Mouse (Mus musculus) midbrain, embryonic 10.5 days (tissue): ENCODE data around the gene Gm17490. TPM values are rescaled to one million over a fixed set of nuclear protein-coding genes. Genes with fewer than 3 reads are reported as not detected.
"Not testable (repeated sequence)": the region's sequence is repeated elsewhere in the genome, so short reads cannot be mapped to it uniquely, and the experiment has no call there.

Experiments
- DNase-seq: peaks from one replicate; pipeline ENCODE4 v3.0.0-alpha.2; 2017; ENCODE audit warnings: low spot score
- H3K27ac ChIP-seq: fragments of 300-500 bp; sonication (generic); replicated peaks from 2 replicates; pipeline ENCODE4 v1.5.1; 2016; ENCODE audit warnings: mild to moderate bottlenecking
- H3K27me3 ChIP-seq: fragments of 300-500 bp; sonication (generic); 2 replicates; pipeline ENCODE4 v1.6.1; 2016; ENCODE audit warnings: low read depth, mild to moderate bottlenecking; ENCODE audit not compliant: poor library complexity, severe bottlenecking
- H3K36me3 ChIP-seq: fragments of 300-500 bp; sonication (generic); 2 replicates; pipeline ENCODE4 v1.6.1; 2016; ENCODE audit warnings: mild to moderate bottlenecking, moderate library complexity
- H3K4me1 ChIP-seq: fragments of 300-500 bp; sonication (generic); 2 replicates; pipeline ENCODE4 v1.6.1; 2016
- H3K4me3 ChIP-seq: fragments of 300-500 bp; sonication (generic); 2 replicates; pipeline ENCODE4 v1.5.1; 2016; ENCODE audit warnings: mild to moderate bottlenecking, moderate library complexity
- H3K9me3 ChIP-seq: fragments of 300-500 bp; sonication (generic); replicated peaks from 2 replicates; pipeline ENCODE4 v1.6.1; 2016; ENCODE audit warnings: mild to moderate bottlenecking
- WGBS: fragments of 180-500 bp; shearing (Covaris S2); methylation state at CpG from one replicate; pipeline ENCODE4 v1.1.7; 2016; 5-methylcytosine and 5-hydroxymethylcytosine counted together
- polyA plus RNA-seq: library from polyadenylated mRNA; unstranded; fragments of >200 nt; fragmentation: Nextera tagmentation; extraction: Ambion mirVana; gene quantifications from 2 replicates; pipeline ENCODE4 v1.2.1, GENCODE M21; 2016

Gene Gm17490
- polyA plus RNA-seq, 1 experiment from 2014 or later = not detected

DNA sequence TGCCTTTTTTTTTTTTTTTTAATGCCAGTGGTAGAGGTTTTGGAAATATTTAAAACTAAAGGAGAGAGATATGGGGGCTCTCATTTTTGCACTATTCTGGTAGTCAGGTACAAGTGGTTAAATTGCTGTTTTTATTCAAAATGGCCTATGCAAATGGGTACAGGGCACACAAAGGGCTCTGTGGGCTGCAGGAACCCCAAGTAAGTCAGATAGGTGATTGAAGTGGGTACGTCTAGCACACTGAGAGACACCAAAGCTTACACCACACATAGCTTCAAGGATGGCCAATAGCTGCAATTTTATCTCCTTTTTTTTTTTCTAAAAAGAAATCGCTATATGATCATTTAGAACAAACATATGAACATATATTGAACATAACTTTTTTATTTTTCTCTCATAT, 6.5 kb downstream of the Gm17490 start:
- DNase-seq = no peak
- Histone ChIP-seq H3K9me3 (0 out of 2 replicates have a peak, but pooled peaks cover 4% of the 10 kb centered on the region), H3K27me3 (no peaks in the 10 kb centered on the region), H3K36me3 (no peaks in the 10 kb centered on the region), H3K4me1 (no peaks in the 10 kb centered on the region), H3K27ac (no peak overlapping the region), H3K4me3 (no peak overlapping the region)
- WGBS = 79% methylated on average over 2 of the region's 2 CpGs

DNA sequence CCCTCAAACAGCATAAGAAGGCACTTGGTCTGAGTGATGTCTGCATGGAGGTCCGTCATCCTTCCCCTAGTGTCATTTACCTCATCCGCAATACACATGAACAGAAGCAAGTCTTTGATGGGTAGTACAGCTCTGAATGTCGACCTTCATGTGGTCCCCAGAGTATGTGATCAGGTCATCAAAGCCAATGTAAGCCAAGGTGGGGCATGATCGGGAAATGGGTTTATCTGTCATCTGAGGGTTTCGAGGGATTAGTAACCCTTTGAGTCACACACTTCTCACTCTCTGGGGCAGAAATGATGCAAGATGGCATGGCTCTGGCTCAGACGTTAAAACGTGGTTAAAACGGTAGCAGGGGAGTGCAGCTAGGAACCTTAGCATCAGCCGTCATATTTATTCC, 9.2 kb downstream of the Gm17490 start:
- DNase-seq = no peak
- H3K4me3 ChIP-seq = no peak overlapping the region
- no peaks in the 10 kb centered on the region for H3K27me3 ChIP-seq
- H3K27ac ChIP-seq = no peak overlapping the region
- H3K9me3 ChIP-seq = 0 out of 2 replicates have a peak, but pooled peaks cover 4% of the 10 kb centered on the region
- no peaks in the 10 kb centered on the region for H3K36me3 ChIP-seq
- WGBS = 92% methylated on average over 9 of the region's 9 CpGs
- H3K4me1 ChIP-seq = no peaks in the 10 kb centered on the region

DNA sequence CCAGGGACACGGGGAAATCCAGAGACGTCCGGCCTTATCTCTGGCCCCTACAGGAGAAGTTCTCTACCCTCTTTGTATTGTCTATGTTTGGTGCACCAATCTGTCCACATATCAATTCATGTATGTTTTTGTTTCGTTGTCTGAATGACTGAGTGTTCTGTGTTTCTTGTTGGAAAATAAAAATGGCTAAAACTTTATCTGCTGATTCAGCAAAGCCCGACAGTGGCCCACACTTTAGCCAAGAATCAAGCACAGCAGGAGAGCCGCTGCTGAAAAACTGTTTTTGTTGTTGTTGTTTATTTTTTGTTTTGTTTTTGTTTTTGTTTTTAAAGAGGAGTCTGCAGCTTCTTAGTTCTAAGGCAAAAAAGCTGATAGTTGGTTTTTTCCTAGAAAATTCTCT, 13.1 kb downstream of the Gm17490 start:
- not testable (repeated sequence) for H3K27ac ChIP-seq, H3K9me3 ChIP-seq, H3K27me3 ChIP-seq, H3K4me1 ChIP-seq, DNase-seq, H3K4me3 ChIP-seq, H3K36me3 ChIP-seq
- WGBS = 90% methylated on average over 6 of the region's 6 CpGs

DNA sequence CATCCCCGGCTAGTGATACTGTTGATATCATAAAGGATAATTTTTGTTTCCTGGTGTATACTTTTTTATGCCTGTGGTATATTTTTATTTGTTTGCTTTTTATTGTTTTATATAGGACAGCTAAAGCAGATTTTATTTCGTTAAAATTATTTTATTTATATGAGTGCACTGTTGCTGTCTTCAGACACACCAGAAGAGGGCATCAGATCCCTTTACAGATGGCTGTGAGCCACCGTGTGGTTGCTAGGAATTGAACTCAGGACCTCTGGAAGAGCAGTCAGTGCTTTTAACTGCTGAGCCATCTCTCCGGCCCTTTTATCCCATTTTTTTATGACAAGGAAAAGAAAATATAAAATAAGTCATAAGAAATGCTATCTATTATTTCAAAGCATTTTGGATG, 19.3 kb downstream of the Gm17490 start:
- not testable (repeated sequence) for DNase-seq, H3K36me3 ChIP-seq, H3K27ac ChIP-seq, H3K4me3 ChIP-seq, H3K4me1 ChIP-seq, H3K27me3 ChIP-seq, H3K9me3 ChIP-seq
- WGBS = 83% methylated on average over 4 of the region's 4 CpGs

DNA sequence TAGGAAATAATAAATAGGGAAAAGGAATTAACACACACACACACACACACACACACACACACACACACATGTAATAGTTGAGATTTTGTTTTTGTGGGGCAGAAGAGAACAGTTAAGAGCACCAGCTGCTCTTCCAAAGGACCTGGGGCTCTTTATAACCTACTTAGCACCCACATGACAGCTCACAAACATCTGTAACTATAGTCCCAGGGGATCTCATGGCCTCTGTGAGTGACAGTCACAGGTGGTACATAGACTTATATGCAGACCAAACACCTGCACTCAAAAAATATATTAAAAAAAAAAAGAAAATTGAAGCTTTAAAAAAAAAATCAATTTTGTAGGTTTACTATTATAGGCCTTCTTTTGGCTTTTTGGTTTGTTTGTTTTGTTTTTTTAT, 21.2 kb downstream of the Gm17490 start:
- H3K4me1 ChIP-seq = peaks cover 13% of the 10 kb centered on the region
- H3K27ac ChIP-seq = no peak overlapping the region
- no peaks in the 10 kb centered on the region for H3K9me3 ChIP-seq
- no peak overlapping the region for H3K4me3 ChIP-seq
- no peak for DNase-seq
- peaks cover 14% of the 10 kb centered on the region for H3K36me3 ChIP-seq
- H3K27me3 ChIP-seq = no peaks in the 10 kb centered on the region

DNA sequence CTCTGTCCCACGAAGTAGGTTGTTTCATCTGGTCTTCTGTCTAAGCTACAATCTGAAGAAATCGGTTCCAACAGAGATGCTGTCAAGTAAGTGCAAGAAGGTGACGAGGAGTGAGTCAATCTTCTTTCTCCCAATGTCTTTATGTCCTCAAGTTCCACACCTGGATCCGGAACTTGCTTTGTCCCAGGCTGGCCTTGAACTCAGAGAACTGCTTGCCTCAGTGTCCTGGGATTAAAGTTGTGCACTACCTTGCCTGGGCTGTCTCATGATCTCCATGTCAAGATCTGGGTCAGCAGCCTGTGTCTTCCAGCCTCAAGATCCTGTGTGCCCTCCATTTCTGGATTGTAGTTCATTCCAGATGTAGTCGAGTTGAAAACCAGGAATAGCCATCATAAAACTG, 22.0 kb downstream of the Gm17490 start, which contains the start of gene Rbm17:
Gene Rbm17, minus strand, starts transcription at position 101 of the 400 bp plus-strand sequence.
- 90% methylated on average over 5 of the region's 5 CpGs for WGBS
- Histone ChIP-seq H3K27me3 (no peaks in the 10 kb centered on the region), H3K9me3 (no peaks in the 10 kb centered on the region), H3K4me3 (peak within 1 kb of the TSS; percentile 96), H3K4me1 (peaks cover 13% of the 10 kb centered on the region), H3K36me3 (peaks cover 23% of the 10 kb centered on the region), H3K27ac (peak within 1 kb of the TSS; percentile 97)
- no peak for DNase-seq

DNA sequence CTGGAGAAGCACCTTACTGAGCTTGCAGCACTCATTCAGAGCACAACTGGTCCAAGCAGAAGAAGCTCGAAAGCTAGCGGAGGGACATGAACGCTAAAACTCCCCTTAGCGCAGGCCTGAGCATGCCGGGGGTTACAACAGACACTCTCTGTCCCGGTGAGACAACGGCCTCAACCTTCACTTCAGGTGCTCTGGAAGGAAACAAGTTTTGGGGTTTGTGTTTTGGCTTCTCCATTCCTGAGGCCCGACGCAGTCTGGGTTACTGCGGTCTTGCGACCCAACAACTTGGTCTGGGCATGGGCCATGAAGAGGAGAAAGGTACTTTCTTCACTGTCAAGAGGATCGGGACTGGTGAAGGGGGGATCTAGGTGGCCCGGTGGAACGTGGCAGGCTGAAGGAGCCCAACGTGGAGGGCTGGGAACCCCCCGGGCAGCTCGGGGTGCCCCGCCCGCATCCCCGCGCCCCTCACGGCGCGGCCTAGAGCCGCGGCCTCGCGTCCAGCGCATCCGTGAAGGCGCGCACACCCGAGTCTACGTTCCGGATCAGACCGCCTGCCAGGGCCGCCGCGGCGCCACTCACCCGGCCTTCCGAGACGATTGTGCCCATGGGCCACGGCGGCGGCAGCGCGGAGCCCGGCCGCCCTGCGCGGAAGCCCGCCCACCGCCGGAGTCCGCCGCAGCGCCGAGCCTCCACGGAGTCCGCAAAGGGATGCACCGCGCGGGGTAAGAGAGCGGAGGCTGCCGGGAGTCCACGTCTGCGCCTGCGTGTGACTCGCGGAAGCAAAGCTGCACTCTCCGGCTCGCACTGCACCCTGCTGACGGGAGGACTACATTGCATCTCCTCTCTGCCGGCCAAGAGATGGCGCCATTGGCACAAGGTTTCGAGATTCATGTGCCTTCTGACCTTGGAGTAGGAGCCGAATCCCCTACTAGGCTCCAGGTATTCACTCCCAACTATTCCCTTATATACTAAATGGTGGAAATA, 23.3 kb downstream of the Gm17490 start:
- 1% methylated on average over 78 of the region's 78 CpGs for WGBS
- peak; percentile 93 for DNase-seq
- H3K27ac ChIP-seq = peak overlapping the region; percentile 97
- peaks cover 13% of the 10 kb centered on the region for H3K4me1 ChIP-seq
- peak overlapping the region; percentile 96 for H3K4me3 ChIP-seq
- no peaks in the 10 kb centered on the region for H3K9me3 ChIP-seq
- H3K27me3 ChIP-seq = no peaks in the 10 kb centered on the region
- peaks cover 36% of the 10 kb centered on the region for H3K36me3 ChIP-seq

DNA sequence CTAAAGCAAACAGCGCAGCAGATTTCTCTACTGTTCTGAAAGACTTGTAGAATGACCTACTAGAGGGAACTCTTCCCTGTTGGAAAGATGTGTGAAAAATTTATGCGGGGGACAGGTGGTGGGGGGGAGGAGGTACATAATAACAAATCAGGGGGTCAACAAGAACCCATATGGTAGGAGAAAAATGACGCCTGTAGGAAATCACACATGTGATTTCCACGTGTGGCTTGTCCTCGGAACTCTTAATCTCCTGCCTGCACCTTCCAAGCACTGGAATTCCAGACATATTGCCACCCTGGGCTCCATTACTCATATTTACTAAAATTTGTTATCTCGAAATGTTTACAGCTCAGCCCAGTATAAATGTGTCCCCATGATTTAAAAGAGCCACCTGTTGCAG, 24.3 kb downstream of the Gm17490 start:
- Histone ChIP-seq H3K27ac (no peak overlapping the region), H3K4me1 (peaks cover 13% of the 10 kb centered on the region), H3K36me3 (peaks cover 46% of the 10 kb centered on the region), H3K4me3 (peak overlapping the region; percentile 96), H3K9me3 (no peaks in the 10 kb centered on the region), H3K27me3 (no peaks in the 10 kb centered on the region)
- no peak for DNase-seq
- 87% methylated on average over 6 of the region's 6 CpGs for WGBS

DNA sequence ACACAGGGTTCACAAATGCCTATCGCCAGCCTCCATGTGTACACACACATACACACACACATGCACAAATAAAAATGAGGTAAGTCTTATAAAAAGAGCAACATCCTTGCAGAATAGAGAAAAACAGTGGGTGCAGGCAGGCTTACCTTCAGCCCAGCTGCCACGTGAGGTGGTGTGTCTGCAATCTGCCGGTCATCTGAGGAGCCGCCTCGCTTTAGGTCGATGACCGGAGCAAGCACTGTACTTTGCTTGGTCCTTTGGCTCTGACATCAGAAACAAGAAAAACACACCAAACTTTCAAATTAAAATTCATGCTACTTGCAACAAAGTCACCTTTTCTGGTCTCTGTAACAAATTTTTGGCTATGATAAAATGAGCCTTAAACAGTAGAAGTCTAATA, 28.2 kb downstream of the Gm17490 start:
- DNase-seq = no peak
- peaks cover 81% of the 10 kb centered on the region for H3K36me3 ChIP-seq
- H3K4me3 ChIP-seq = no peak overlapping the region
- WGBS = 97% methylated on average over 7 of the region's 7 CpGs
- H3K4me1 ChIP-seq = peaks cover 13% of the 10 kb centered on the region
- no peaks in the 10 kb centered on the region for H3K27me3 ChIP-seq
- H3K9me3 ChIP-seq = no peaks in the 10 kb centered on the region
- no peak overlapping the region for H3K27ac ChIP-seq

DNA sequence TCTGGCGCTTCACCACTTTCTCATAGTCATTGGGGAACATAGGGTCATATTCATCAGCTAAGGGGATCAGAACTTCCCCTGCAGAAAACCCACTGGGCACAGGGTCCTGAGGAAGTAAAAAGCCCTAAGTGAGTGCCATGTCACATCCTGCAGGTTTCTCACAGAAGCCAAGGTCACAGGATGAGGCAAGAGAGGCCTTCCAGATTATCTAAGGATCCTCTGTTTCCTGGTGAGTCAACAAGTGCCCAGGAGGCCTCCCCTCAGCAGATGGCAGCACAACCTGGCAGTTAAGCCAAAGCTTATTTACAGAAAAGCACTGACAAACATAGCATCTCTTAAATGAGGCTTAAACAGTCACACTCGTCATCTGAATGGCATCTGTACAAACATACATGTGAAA, 29.4 kb downstream of the Gm17490 start:
- Histone ChIP-seq H3K4me3 (no peak overlapping the region), H3K27me3 (no peaks in the 10 kb centered on the region), H3K27ac (no peak overlapping the region), H3K4me1 (peaks cover 7% of the 10 kb centered on the region), H3K9me3 (no peaks in the 10 kb centered on the region), H3K36me3 (peaks cover 93% of the 10 kb centered on the region)
- WGBS = 88% methylated on average over 2 of the region's 2 CpGs
- no peak for DNase-seq

DNA sequence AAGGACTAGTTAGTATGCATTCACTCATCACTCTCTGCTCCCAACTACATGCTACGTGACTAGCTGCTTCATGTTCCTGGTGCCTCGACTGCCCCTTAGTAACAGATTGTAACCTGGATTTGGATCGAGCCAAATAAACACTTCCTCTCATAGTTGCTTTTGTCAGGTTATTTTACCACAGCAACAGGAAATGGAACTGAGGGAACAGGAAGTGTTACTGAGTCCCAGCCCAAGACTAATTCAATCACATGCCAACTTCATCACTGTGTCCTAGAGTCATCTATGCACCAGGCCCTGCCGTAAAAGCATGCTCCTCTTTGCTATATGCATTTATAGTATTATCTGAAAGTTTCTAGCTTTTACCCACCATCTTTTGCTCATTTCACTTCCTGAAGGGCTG, 38.1 kb downstream of the Gm17490 start:
- H3K27me3 ChIP-seq = no peaks in the 10 kb centered on the region
- H3K4me1 ChIP-seq = no peaks in the 10 kb centered on the region
- H3K27ac ChIP-seq = no peak overlapping the region
- peaks cover 96% of the 10 kb centered on the region for H3K36me3 ChIP-seq
- H3K4me3 ChIP-seq = no peak overlapping the region
- H3K9me3 ChIP-seq = no peaks in the 10 kb centered on the region
- WGBS = 92% methylated on average over 4 of the region's 4 CpGs
- no peak for DNase-seq

DNA sequence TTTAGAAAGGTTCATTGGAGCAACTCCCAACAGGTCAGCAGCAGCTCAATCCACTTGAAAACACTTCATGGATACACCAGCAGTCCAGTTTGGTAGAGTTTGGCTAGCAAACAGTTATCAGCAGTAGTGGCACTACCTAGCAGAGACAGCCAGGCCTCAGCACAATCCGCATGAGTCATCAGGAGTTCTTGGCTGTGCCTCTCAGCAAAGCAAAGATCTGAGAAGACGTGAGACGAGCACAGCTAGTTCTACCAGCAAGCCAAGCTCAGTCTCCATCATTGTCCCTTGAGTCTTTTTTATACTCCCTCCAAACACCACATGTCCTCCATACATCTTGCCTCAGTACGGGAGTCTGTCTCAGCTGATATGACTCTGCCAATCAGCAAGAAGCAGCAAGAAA, 46.7 kb downstream of the Gm17490 start:
- Histone ChIP-seq H3K9me3 (peaks cover 9% of the 10 kb centered on the region; the same call in 1 of the 2 replicates), H3K4me1 (no peaks in the 10 kb centered on the region), H3K27me3 (no peaks in the 10 kb centered on the region), H3K36me3 (peaks cover 26% of the 10 kb centered on the region), H3K27ac (no peak overlapping the region), H3K4me3 (no peak overlapping the region)
- no peak for DNase-seq
- WGBS = 98% methylated on average over 4 of the region's 4 CpGs

DNA sequence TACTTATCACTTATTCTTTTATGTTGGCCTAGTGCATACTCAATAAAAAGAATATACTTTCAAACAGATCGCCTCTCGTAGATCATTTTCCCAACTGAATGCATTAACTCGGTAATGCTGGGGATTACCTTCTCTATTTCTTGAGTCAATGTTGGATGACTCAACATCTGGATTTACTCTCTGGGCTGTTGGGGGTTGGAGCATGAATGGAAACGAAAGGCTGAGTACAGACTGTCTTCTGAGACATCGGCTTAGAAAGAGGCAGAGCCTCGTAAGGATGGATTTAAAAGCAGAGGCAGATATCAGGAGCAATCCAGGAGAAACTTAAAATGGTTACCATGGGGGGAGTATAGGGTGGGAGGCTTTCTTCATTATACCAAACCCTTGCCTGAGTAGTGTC, 47.9 kb downstream of the Gm17490 start:
- no peak for DNase-seq
- WGBS = 94% methylated on average over 6 of the region's 6 CpGs
- Histone ChIP-seq H3K27ac (no peak overlapping the region), H3K4me1 (no peaks in the 10 kb centered on the region), H3K27me3 (no peaks in the 10 kb centered on the region), H3K4me3 (no peak overlapping the region), H3K36me3 (peaks cover 16% of the 10 kb centered on the region), H3K9me3 (peaks cover 9% of the 10 kb centered on the region; the same call in 1 of the 2 replicates)
